Mouse (Mus musculus) ES-Bruce4 (cell line): ENCODE measurements around the gene Fmnl2. TPM values are rescaled to one million over a fixed set of nuclear protein-coding genes. Genes with fewer than 3 reads are reported as not detected.

ENCODE experiments used
- H3K27ac ChIP-seq: 2 replicates; pipeline ENCODE4 v1.5.1; 2012; ENCODE audit warnings: low read length, inconsistent platforms; ENCODE audit not compliant: insufficient read depth
- H3K27me3 ChIP-seq: 2 replicates; pipeline ENCODE4 v1.6.1; 2012; ENCODE audit warnings: mild to moderate bottlenecking, low read length, inconsistent platforms; ENCODE audit not compliant: control insufficient read depth, poor library complexity, insufficient read depth, severe bottlenecking
- H3K36me3 ChIP-seq: 2 replicates; pipeline ENCODE4 v1.6.1; 2012; ENCODE audit warnings: inconsistent platforms, mild to moderate bottlenecking, low read length, moderate library complexity; ENCODE audit not compliant: control insufficient read depth, poor library complexity, insufficient read depth, severe bottlenecking
- H3K4me1 ChIP-seq: one replicate; pipeline ENCODE4 v1.8.1; 2011; ENCODE audit warnings: low read length; ENCODE audit not compliant: control insufficient read depth, insufficient read depth
- H3K4me3 ChIP-seq: 2 replicates; pipeline ENCODE4 v1.5.1; 2011; ENCODE audit warnings: low read depth, mild to moderate bottlenecking, low read length
- H3K9ac ChIP-seq: 2 replicates; pipeline ENCODE4 v1.6.1; 2012; ENCODE audit warnings: low read depth, mild to moderate bottlenecking, inconsistent platforms; ENCODE audit not compliant: poor library complexity, severe bottlenecking
- H3K9me3 ChIP-seq: replicated peaks from 2 replicates; pipeline ENCODE4 v1.6.1; 2012; ENCODE audit warnings: mild to moderate bottlenecking, low read length, inconsistent platforms; ENCODE audit not compliant: control insufficient read depth, poor library complexity, insufficient read depth, severe bottlenecking
- CTCF ChIP-seq: IDR thresholded peaks from one replicate; pipeline ENCODE4 v1.8.1; 2011; ENCODE audit warnings: low read depth, low read length
- EP300 ChIP-seq: IDR thresholded peaks from 2 replicates; pipeline ENCODE4 v1.6.1; 2011; ENCODE audit warnings: low read depth, low read length; ENCODE audit not compliant: insufficient read depth
- POLR2A ChIP-seq: IDR thresholded peaks from one replicate; pipeline ENCODE4 v1.8.1; 2011; ENCODE audit warnings: low read length; ENCODE audit not compliant: insufficient read depth
- polyA plus RNA-seq: library from polyadenylated mRNA; stranded (reverse); fragments of >200 nt; gene quantifications from 2 replicates; pipeline ENCODE4 v1.2.4, GENCODE M21; 2011; ENCODE audit warnings: low read depth; ENCODE audit not compliant: missing spikeins, insufficient read depth, insufficient read length

The Fmnl2 gene
- polyA plus RNA-seq, 1 experiment, result 55.7 TPM

DNA sequence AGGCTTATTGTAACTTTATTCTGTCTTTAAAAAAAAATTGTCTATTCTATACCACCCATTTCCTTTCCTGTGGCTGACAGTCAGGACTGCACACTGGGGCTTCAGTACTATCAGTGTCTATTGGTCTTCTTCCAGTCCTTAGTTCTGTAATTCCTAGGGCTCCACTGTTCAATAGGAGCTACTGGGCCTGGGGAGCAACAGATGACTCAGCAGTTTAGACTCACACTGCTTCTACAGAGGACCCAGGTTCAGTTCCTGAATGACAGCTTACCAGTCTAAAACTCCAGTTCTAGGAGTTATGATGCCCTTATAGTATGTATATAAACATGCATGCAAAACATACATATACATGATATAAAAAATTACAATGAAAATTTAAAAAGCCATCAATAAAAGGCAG, 289.2 kb downstream of the Fmnl2 start:
- Histone ChIP-seq H3K27ac (no peak overlapping the region), H3K4me1 (no peaks in the 10 kb centered on the region), H3K9me3 (no peaks in the 10 kb centered on the region), H3K9ac (no peak overlapping the region), H3K27me3 (no peaks in the 10 kb centered on the region), H3K4me3 (no peak overlapping the region), H3K36me3 (peaks cover 27% of the 10 kb centered on the region)
- no peak for TF ChIP-seq CTCF
- TF ChIP-seq POLR2A, result no peak

DNA sequence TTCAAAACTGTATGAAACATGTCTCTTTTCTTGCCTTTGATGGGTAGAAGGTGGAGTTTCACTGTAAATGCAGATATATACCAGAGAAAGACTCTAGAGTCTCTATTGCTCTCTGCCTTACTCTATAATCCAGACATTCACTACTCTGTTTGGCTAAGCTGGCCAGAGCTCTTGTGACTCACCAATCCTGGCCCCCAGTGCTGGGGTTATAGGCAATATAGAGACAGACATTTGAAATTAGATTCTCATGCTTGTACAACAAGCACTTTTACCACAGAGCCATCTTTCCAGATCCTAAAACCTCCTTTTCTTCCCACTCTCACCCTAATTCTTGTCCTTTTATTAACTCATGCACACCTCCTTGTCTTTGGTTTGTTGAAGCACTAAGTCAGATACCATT, 316.3 kb downstream of the Fmnl2 start:
- TF ChIP-seq EP300 (no peak), POLR2A (no peak), CTCF (no peak)
- Histone ChIP-seq H3K4me3 (no peak overlapping the region), H3K36me3 (peaks cover 9% of the 10 kb centered on the region), H3K9me3 (no peaks in the 10 kb centered on the region), H3K4me1 (no peaks in the 10 kb centered on the region), H3K27me3 (no peaks in the 10 kb centered on the region), H3K9ac (no peak overlapping the region), H3K27ac (no peak overlapping the region)

- Histone ChIP-seq H3K4me3 (no peak overlapping the region), H3K4me1 (no peaks in the 10 kb centered on the region), H3K27ac (no peak overlapping the region), H3K27me3 (no peaks in the 10 kb centered on the region), H3K9ac (no peak overlapping the region), H3K36me3 (peaks cover 8% of the 10 kb centered on the region), H3K9me3 (no peaks in the 10 kb centered on the region)
- TF ChIP-seq CTCF, result no peak
- no peak for TF ChIP-seq POLR2A
- TF ChIP-seq EP300, result no peak
Measured at GRCm38 (mm10) chr2:53178966-53179365, 321.3 kb downstream of the Fmnl2 start.

GRCm38 (mm10) chr2:53179876-53180275, 322.2 kb downstream of the Fmnl2 start:
- TF ChIP-seq EP300, result no peak
- no peak for TF ChIP-seq CTCF
- TF ChIP-seq POLR2A, result no peak
- H3K36me3 ChIP-seq, result peaks cover 6% of the 10 kb centered on the region

More at GRCm38 (mm10) chr2:53179876-53180275, 322.2 kb downstream of the Fmnl2 start:
- H3K4me3 ChIP-seq, result no peak overlapping the region
- no peak overlapping the region for H3K27ac ChIP-seq
- H3K9ac ChIP-seq, result no peak overlapping the region
- H3K4me1 ChIP-seq, result no peaks in the 10 kb centered on the region
- no peaks in the 10 kb centered on the region for H3K27me3 ChIP-seq
- H3K9me3 ChIP-seq, result no peaks in the 10 kb centered on the region

Other genes with a start within 250 kb of the Fmnl2 start
- 1.3 TPM in 1 of 2 replicates, not detected in the other for gene Cacnb4, start 181.0 kb upstream of the Fmnl2 start, polyA plus RNA-seq
- gene Stam2, start 115.6 kb upstream of the Fmnl2 start, polyA plus RNA-seq, result 32.0 and 37.9 TPM in 2 replicates